Mouse (Mus musculus) myocyte (in vitro differentiated cells): Measurements from ENCODE around the gene Cyct. TPM values are rescaled to one million over a fixed set of nuclear protein-coding genes. Genes with fewer than 3 reads are reported as not detected.

Experiments
- H3K27me3 ChIP-seq: one replicate; pipeline ENCODE4 v1.6.1; 2011; ENCODE audit not compliant: control insufficient read depth, insufficient read depth, insufficient read length
- H3K36me3 ChIP-seq: one replicate; pipeline ENCODE4 v1.6.1; 2011; ENCODE audit not compliant: control insufficient read depth, insufficient read depth
- H3K4me2 ChIP-seq: one replicate; pipeline ENCODE4 v1.6.1; 2011; ENCODE audit warnings: low read depth, control low read depth
- H3K4me3 ChIP-seq: one replicate; pipeline ENCODE4 v1.5.1; 2011; ENCODE audit warnings: mild to moderate bottlenecking, control low read depth, moderate library complexity
- H3K79me2 ChIP-seq: one replicate; pipeline ENCODE4 v1.6.1; 2011; ENCODE audit not compliant: control insufficient read depth, insufficient read depth
- H3ac ChIP-seq: one replicate; pipeline ENCODE4 v1.6.1; 2011; ENCODE audit not compliant: control insufficient read depth, insufficient read length
- CEBPB ChIP-seq: IDR thresholded peaks from 2 replicates; pipeline ENCODE4 v1.6.1; 2011; ENCODE audit warnings: mild to moderate bottlenecking, moderate library complexity; ENCODE audit not compliant: poor library complexity, insufficient read depth, severe bottlenecking
- E2F4 ChIP-seq: IDR thresholded peaks from one replicate; pipeline ENCODE4 v1.6.1; 2011; ENCODE audit warnings: mild to moderate bottlenecking, control low read depth, moderate library complexity; ENCODE audit not compliant: insufficient read depth
- MAX ChIP-seq: IDR thresholded peaks from one replicate; pipeline ENCODE4 v1.6.1; 2011; ENCODE audit warnings: low read depth, mild to moderate bottlenecking, control low read depth
- MYOD1 ChIP-seq, 3 experiments: IDR thresholded peaks; one replicate each; pipeline ENCODE4 v1.6.1; 2011; ENCODE audit warnings: control low read depth in 2 of 3, low read depth in 2 of 3, mild to moderate bottlenecking in 2 of 3, moderate library complexity in 1 of 3; ENCODE audit not compliant: insufficient read length in 2 of 3, control insufficient read depth in 1 of 3
- MYOG ChIP-seq, 3 experiments: IDR thresholded peaks; one replicate each; pipeline ENCODE4 v1.6.1; 2011; ENCODE audit warnings: control low read depth in 2 of 3, low read depth in 2 of 3, mild to moderate bottlenecking in 2 of 3; ENCODE audit not compliant: insufficient read length in 2 of 3, control insufficient read depth in 1 of 3, insufficient read depth in 1 of 3
- POLR2A ChIP-seq: IDR thresholded peaks from one replicate; pipeline ENCODE4 v1.6.1; 2011; ENCODE audit warnings: low read depth, mild to moderate bottlenecking, control low read depth, moderate library complexity; ENCODE audit not compliant: insufficient read length
- POLR2AphosphoS2 ChIP-seq: IDR thresholded peaks from one replicate; pipeline ENCODE4 v1.6.1; 2011; ENCODE audit warnings: low read depth, control low read depth; ENCODE audit not compliant: insufficient read length
- REST ChIP-seq: IDR thresholded peaks from one replicate; pipeline ENCODE4 v1.6.1; 2011; ENCODE audit warnings: mild to moderate bottlenecking, control low read depth, moderate library complexity; ENCODE audit not compliant: insufficient read depth, insufficient read length
- SRF ChIP-seq: IDR thresholded peaks from one replicate; pipeline ENCODE4 v1.6.1; 2011; ENCODE audit warnings: low read depth; ENCODE audit not compliant: control insufficient read depth, insufficient read length
- TCF12 ChIP-seq: IDR thresholded peaks from one replicate; pipeline ENCODE4 v1.6.1; 2011; ENCODE audit warnings: mild to moderate bottlenecking, control low read depth; ENCODE audit not compliant: poor library complexity, insufficient read depth, severe bottlenecking
- TCF3 ChIP-seq: IDR thresholded peaks from one replicate; pipeline ENCODE4 v1.6.1; 2011; ENCODE audit warnings: low read depth, control low read depth; ENCODE audit not compliant: insufficient read length
- USF1 ChIP-seq: IDR thresholded peaks from one replicate; pipeline ENCODE4 v1.6.1; 2011; ENCODE audit warnings: low read depth, mild to moderate bottlenecking, control low read depth, moderate library complexity
- polyA plus RNA-seq: library from polyadenylated mRNA; unstranded; fragments of >200 nt; fragmentation: generic; extraction: Trizol; gene quantifications from one replicate; pipeline ENCODE4 v1.2.1, GENCODE M21; 2012; ENCODE audit warnings: missing spikeins

Cyct gene
- polyA plus RNA-seq, 1 experiment, result not detected

GRCm38 (mm10) chr2:76342146-76342545 lies 18.1 kb downstream of the Cyct start:
- TF ChIP-seq E2F4 (no peak), MYOD1 (IDR thresholded peaks at IDR 0.05; ENCODE audit: control insufficient read depth in 1 of 3, insufficient read length in 2 of 3, low read depth in 2 of 3) (no peak), USF1 (no peak), MAX (no peak), REST (no peak), TCF12 (no peak), CEBPB (no peak), SRF (no peak), MYOG (IDR thresholded peaks at IDR 0.05; ENCODE audit: control insufficient read depth in 1 of 3, insufficient read depth in 1 of 3, insufficient read length in 2 of 3, low read depth in 2 of 3) (no peak), POLR2AphosphoS2 (no peak), TCF3 (no peak), POLR2A (no peak)
- Histone ChIP-seq H3K4me2 (no peak overlapping the region), H3K79me2 (no peaks in the 10 kb centered on the region), H3K27me3 (peaks cover 24% of the 10 kb centered on the region), H3K36me3 (no peaks in the 10 kb centered on the region), H3K4me3 (no peak overlapping the region), H3ac (no peak overlapping the region)

GRCm38 (mm10) chr2:76338215-76339156 lies 21.8 kb downstream of the Cyct start, which contains the start of gene Pde11a:
Pde11a (minus strand) TSS chr2:76338774.
- no peak within 1 kb of the TSS for H3K4me3 ChIP-seq
- no peak within 1 kb of the TSS for H3K4me2 ChIP-seq
- TF ChIP-seq E2F4 (no peak), CEBPB (no peak), SRF (no peak), MYOG (IDR thresholded peaks at IDR 0.05; ENCODE audit: control insufficient read depth in 1 of 3, insufficient read depth in 1 of 3, insufficient read length in 2 of 3, low read depth in 2 of 3) (no peak), USF1 (no peak), POLR2A (no peak), TCF12 (no peak), MYOD1 (IDR thresholded peaks at IDR 0.05; ENCODE audit: control insufficient read depth in 1 of 3, insufficient read length in 2 of 3, low read depth in 2 of 3) (no peak)
- H3K79me2 ChIP-seq, result no peaks in the 10 kb centered on the region
- peaks cover 33% of the 10 kb centered on the region for H3K27me3 ChIP-seq
- H3ac ChIP-seq, result no peak within 1 kb of the TSS
- H3K36me3 ChIP-seq, result no peaks in the 10 kb centered on the region

DNA sequence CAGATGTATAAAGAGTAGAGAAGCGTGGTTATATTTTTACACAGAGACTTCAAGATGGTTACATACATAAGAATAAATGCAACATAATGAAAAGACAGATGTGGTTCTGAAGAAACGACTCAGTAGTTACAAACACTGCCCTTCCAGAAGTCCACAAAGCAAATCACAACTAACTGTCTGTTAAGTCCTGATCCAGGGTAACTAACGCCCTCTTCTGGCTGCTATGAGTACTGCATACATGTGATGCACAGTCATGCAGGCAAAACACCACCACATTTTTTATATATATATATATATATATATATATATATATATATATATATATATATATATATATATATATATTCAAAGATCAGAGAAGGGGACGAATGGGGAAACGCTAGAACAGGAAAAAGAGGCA lies 25.7 kb downstream of the Cyct start:
- H3K4me2 ChIP-seq, result no peak overlapping the region
- peaks cover 28% of the 10 kb centered on the region for H3K27me3 ChIP-seq
- no peaks in the 10 kb centered on the region for H3K79me2 ChIP-seq
- no peak overlapping the region for H3ac ChIP-seq
- no peaks in the 10 kb centered on the region for H3K36me3 ChIP-seq
- TF ChIP-seq E2F4 (no peak), POLR2AphosphoS2 (no peak), SRF (no peak)
- H3K4me3 ChIP-seq, result no peak overlapping the region

GRCm38 (mm10) chr2:76332161-76332805 lies 28.0 kb downstream of the Cyct start:
- H3K27me3 ChIP-seq, result peaks cover 13% of the 10 kb centered on the region
- TF ChIP-seq POLR2AphosphoS2, result no peak
- TF ChIP-seq E2F4, result no peak
- TF ChIP-seq TCF3, result no peak
- TF ChIP-seq SRF, result no peak
- no peak for TF ChIP-seq REST
- no peak for TF ChIP-seq MYOG (IDR thresholded peaks at IDR 0.05; ENCODE audit: control insufficient read depth in 1 of 3, insufficient read depth in 1 of 3, insufficient read length in 2 of 3, low read depth in 2 of 3)
- TF ChIP-seq TCF12, result no peak
- no peak overlapping the region for H3K4me3 ChIP-seq
- no peaks in the 10 kb centered on the region for H3K79me2 ChIP-seq
- no peak overlapping the region for H3K4me2 ChIP-seq
- H3K36me3 ChIP-seq, result no peaks in the 10 kb centered on the region
- H3ac ChIP-seq, result no peak overlapping the region

GRCm38 (mm10) chr2:76330081-76330480 lies 30.2 kb downstream of the Cyct start:
- no peaks in the 10 kb centered on the region for H3K79me2 ChIP-seq
- peaks cover 9% of the 10 kb centered on the region for H3K27me3 ChIP-seq
- no peak overlapping the region for H3ac ChIP-seq
- no peak overlapping the region for H3K4me2 ChIP-seq
- H3K4me3 ChIP-seq, result no peak overlapping the region
- no peaks in the 10 kb centered on the region for H3K36me3 ChIP-seq
- no peak for TF ChIP-seq POLR2AphosphoS2
- TF ChIP-seq MAX, result no peak
- no peak for TF ChIP-seq SRF
- TF ChIP-seq MYOD1 (IDR thresholded peaks at IDR 0.05; ENCODE audit: control insufficient read depth in 1 of 3, insufficient read length in 2 of 3, low read depth in 2 of 3), result no peak
- TF ChIP-seq CEBPB, result no peak
- no peak for TF ChIP-seq MYOG (IDR thresholded peaks at IDR 0.05; ENCODE audit: control insufficient read depth in 1 of 3, insufficient read depth in 1 of 3, insufficient read length in 2 of 3, low read depth in 2 of 3)
- no peak for TF ChIP-seq USF1
- TF ChIP-seq REST, result no peak
- TF ChIP-seq E2F4, result no peak
